Mouse (Mus musculus) kidney, adult 11 months (tissue): ENCODE measurements around the gene Rarres2.

Experiments
- DNase-seq: peaks from one replicate; pipeline ENCODE4 v3.0.0; 2022

Gene Rarres2

GRCm38 (mm10) chr6:48572572-48573061 is at the start of gene Rarres2:
TSS of gene Rarres2 (minus strand) at chr6:48572789.
- DNase-seq: peak; percentile 66

- DNase-seq: no peak
These were observed 47.4 kb upstream of the Rarres2 start for GRCm38 (mm10) chr6:48620031-48620430.

- no peak for DNase-seq
These were observed 42.2 kb upstream of the Rarres2 start for GRCm38 (mm10) chr6:48614756-48615155.

GRCm38 (mm10) chr6:48613464-48613863 is 40.9 kb upstream of the Rarres2 start:
- DNase-seq: no peak

GRCm38 (mm10) chr6:48610657-48611056 is 38.1 kb upstream of the Rarres2 start:
- DNase-seq: no peak

GRCm38 (mm10) chr6:48609512-48609911 is 36.9 kb upstream of the Rarres2 start:
- no peak for DNase-seq

- no peak for DNase-seq
These were observed 35.5 kb upstream of the Rarres2 start for GRCm38 (mm10) chr6:48608124-48608523.

- peak; percentile 60 for DNase-seq
These were observed 29.6 kb upstream of the Rarres2 start for GRCm38 (mm10) chr6:48602080-48602741.

- DNase-seq: peak; percentile 99
These were observed 28.9 kb upstream of the Rarres2 start, which contains the start of gene Zfp775 for GRCm38 (mm10) chr6:48601271-48602079. TSS of gene Zfp775 (plus strand) at chr6:48602063.

GRCm38 (mm10) chr6:48600594-48600993 is 28.0 kb upstream of the Rarres2 start:
- DNase-seq: no peak

- no peak for DNase-seq
These were observed 24.6 kb upstream of the Rarres2 start for GRCm38 (mm10) chr6:48597233-48597625.

GRCm38 (mm10) chr6:48596545-48597232 is 24.1 kb upstream of the Rarres2 start:
- DNase-seq: no peak

GRCm38 (mm10) chr6:48595278-48595677 is 22.7 kb upstream of the Rarres2 start:
- DNase-seq: peak; percentile 43

- peak; percentile 73 for DNase-seq
These were observed 21.6 kb upstream of the Rarres2 start for GRCm38 (mm10) chr6:48594043-48594738.

- DNase-seq: peak; percentile 95
These were observed 20.8 kb upstream of the Rarres2 start, which contains the start of the genes Repin1 and Gm44965 for GRCm38 (mm10) chr6:48593158-48594042. TSS of gene Repin1 (plus strand) at chr6:48593883. TSS of gene Gm44965 (plus strand) at chr6:48593941.

- no peak for DNase-seq
These were observed 19.3 kb upstream of the Rarres2 start for GRCm38 (mm10) chr6:48591871-48592270.

- DNase-seq: no peak
These were observed 18.7 kb upstream of the Rarres2 start for GRCm38 (mm10) chr6:48591221-48591845.

GRCm38 (mm10) chr6:48589194-48589750 is 16.7 kb upstream of the Rarres2 start, which contains the start of gene Gm45021:
TSS of gene Gm45021 (plus strand) at chr6:48589610.
- no peak for DNase-seq

GRCm38 (mm10) chr6:48582037-48582436 is 9.4 kb upstream of the Rarres2 start:
- DNase-seq: no peak

- no peak for DNase-seq
These were observed 8.7 kb upstream of the Rarres2 start for GRCm38 (mm10) chr6:48581257-48581656.
